Mouse (Mus musculus) spleen, adult 2 months (tissue): Measurements from ENCODE around the gene March10. TPM values are rescaled to one million over a fixed set of nuclear protein-coding genes. Genes with fewer than 3 reads are reported as not detected.

Experiments
- DNase-seq, 2 experiments: peaks; one replicate each; pipeline versions ENCODE4 v3.0.0 to v3.0.0-alpha.2; 2012 to 2021; ENCODE audit warnings: low spot score in 2 of 2, low read depth in 1 of 2
- H3K27ac ChIP-seq: fragments of 200-500 bp; 2 replicates; pipeline ENCODE4 v1.5.1; 2012; ENCODE audit warnings: low read length, inconsistent platforms; ENCODE audit not compliant: insufficient read depth
- H3K27me3 ChIP-seq: fragments of 200-500 bp; 2 replicates; pipeline ENCODE4 v1.6.1; 2012; ENCODE audit warnings: mild to moderate bottlenecking, moderate library complexity, low read length, inconsistent platforms; ENCODE audit not compliant: control insufficient read depth, insufficient read depth
- H3K36me3 ChIP-seq: fragments of 200-500 bp; 2 replicates; pipeline ENCODE4 v1.6.1; 2012; ENCODE audit warnings: mild to moderate bottlenecking, low read length, inconsistent platforms; ENCODE audit not compliant: control insufficient read depth, insufficient read depth
- H3K4me1 ChIP-seq: fragments of 200-500 bp; 2 replicates; pipeline ENCODE4 v1.6.1; 2011; ENCODE audit warnings: inconsistent platforms; ENCODE audit not compliant: control insufficient read depth, insufficient read depth, insufficient read length
- H3K4me3 ChIP-seq: fragments of 200-500 bp; 2 replicates; pipeline ENCODE4 v1.5.1; 2011; ENCODE audit warnings: mild to moderate bottlenecking, inconsistent platforms; ENCODE audit not compliant: insufficient read depth, insufficient read length; ENCODE audit errors: extremely low read depth
- CTCF ChIP-seq: fragments of 200-500 bp; IDR thresholded peaks from 2 replicates; pipeline ENCODE4 v1.5.1; 2011; ENCODE audit warnings: mild to moderate bottlenecking, inconsistent platforms; ENCODE audit not compliant: insufficient read depth, insufficient read length, insufficient replicate concordance; ENCODE audit errors: extremely low read depth
- POLR2A ChIP-seq: fragments of 200-500 bp; IDR thresholded peaks from 2 replicates; pipeline ENCODE4 v1.6.1; 2011; ENCODE audit warnings: low read depth, low read length, inconsistent platforms
- whole genome bisulfite sequencing: fragments of 180-500 bp; shearing (Covaris S2); methylation state at CpG from one replicate; pipeline ENCODE4 v1.1.7; 2018; 5-methylcytosine and 5-hydroxymethylcytosine counted together
- polyA plus RNA-seq: library from polyadenylated mRNA; depleted of rRNA; stranded (reverse); fragments of >200 nt; gene quantifications from 2 replicates; pipeline ENCODE4 v1.2.3, GENCODE M21; 2012

The March10 gene
- polyA plus RNA-seq, 1 experiment: not detected

- no peak overlapping the region for H3K27ac ChIP-seq
- WGBS: 55% methylated on average over 7 of the region's 7 CpGs
- no peak for DNase-seq
- H3K4me1 ChIP-seq: no peaks in the 10 kb centered on the region
- TF ChIP-seq CTCF: no peak
- TF ChIP-seq POLR2A: no peak
- no peaks in the 10 kb centered on the region for H3K36me3 ChIP-seq
- H3K27me3 ChIP-seq: no peaks in the 10 kb centered on the region
- no peak overlapping the region for H3K4me3 ChIP-seq
These were observed 36.6 kb downstream of the March10 start for GRCm38 (mm10) chr11:105419946-105420345.

DNA sequence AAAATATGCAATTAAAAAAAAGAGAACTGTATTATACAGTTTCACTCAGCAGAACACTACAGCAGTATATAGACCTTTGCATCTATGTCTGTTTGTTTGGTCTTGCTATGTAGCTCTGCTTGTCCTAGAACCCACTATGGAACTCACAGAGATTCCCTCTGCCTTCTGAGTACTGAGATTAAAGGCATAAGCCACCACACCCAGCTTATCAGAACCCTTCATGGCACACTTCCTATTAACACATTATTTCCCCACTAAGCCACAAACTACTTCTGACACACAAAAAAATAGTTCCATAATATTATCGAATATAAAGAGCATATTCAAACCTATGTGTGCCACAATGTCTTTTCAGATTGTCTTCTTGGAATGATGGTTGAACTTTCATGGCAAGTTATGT lies 42.5 kb downstream of the March10 start:
- H3K27me3 ChIP-seq: no peaks in the 10 kb centered on the region
- no peak for DNase-seq
- TF ChIP-seq CTCF (no peak), POLR2A (no peak)

DNA sequence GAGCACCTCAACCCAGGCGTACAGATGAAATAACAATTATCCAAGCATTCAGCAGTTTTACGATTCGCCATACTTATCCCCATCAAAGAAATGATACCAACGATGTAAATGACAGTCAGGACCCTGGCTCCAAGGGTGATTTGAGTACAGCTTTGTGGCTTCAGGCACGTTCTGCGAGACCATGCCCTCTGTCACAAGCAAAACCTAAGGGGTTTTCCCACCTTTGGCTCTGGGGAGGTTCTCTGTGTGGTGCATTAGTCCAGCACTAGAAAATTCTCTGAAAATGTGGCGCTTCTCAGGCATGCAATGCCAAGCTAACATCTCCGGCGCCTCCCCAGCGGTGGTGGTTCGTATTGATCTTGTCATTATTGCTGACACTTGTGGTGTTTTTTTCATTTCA lies 47.1 kb downstream of the March10 start:
- no peaks in the 10 kb centered on the region for H3K27me3 ChIP-seq
- H3K36me3 ChIP-seq: no peaks in the 10 kb centered on the region
- no peak for DNase-seq
- TF ChIP-seq CTCF (no peak), POLR2A (no peak)
- no peak overlapping the region for H3K27ac ChIP-seq
- H3K4me3 ChIP-seq: no peak overlapping the region
- 89% methylated on average over 11 of the region's 11 CpGs for WGBS
- H3K4me1 ChIP-seq: no peaks in the 10 kb centered on the region

More for the DNA sequence above, 42.5 kb downstream of the March10 start:
- no peaks in the 10 kb centered on the region for H3K4me1 ChIP-seq
- H3K27ac ChIP-seq: no peak overlapping the region
- WGBS: 12% methylated on average over 1 of the region's 1 CpGs
- no peak overlapping the region for H3K4me3 ChIP-seq
- no peaks in the 10 kb centered on the region for H3K36me3 ChIP-seq

GRCm38 (mm10) chr11:105407846-105408441 lies 48.6 kb downstream of the March10 start:
- WGBS: 80% methylated on average over 6 of the region's 6 CpGs
- TF ChIP-seq POLR2A (no peak), CTCF (no peak)

DNA sequence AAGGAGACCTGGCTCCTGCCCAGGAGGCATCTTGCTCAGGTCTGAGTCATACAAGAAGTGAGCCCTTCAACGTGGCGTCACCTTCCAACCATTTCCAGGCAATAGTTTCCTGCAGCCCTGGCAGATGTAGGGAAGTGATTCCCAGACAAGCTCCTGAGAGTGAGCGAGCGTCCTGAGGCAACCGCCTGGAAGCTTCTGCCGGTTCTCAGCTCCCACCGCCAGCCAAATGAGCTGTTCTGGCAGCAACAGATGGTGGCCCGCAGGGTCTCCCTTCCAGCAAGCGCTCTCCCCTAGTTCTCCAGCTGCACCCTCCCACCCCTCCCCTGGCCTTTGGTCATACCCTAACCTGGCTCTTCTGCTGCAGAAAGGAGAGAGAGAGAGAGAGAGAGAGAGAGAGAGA lies 54.2 kb downstream of the March10 start:
- DNase-seq: no peak
- no peak for TF ChIP-seq POLR2A
- no peak for TF ChIP-seq CTCF
- Histone ChIP-seq H3K27me3 (no peaks in the 10 kb centered on the region), H3K36me3 (no peaks in the 10 kb centered on the region), H3K4me1 (no peaks in the 10 kb centered on the region), H3K27ac (no peak overlapping the region), H3K4me3 (no peak overlapping the region)
- 89% methylated on average over 9 of the region's 9 CpGs for WGBS

More at GRCm38 (mm10) chr11:105407846-105408441, 48.6 kb downstream of the March10 start:
- Histone ChIP-seq H3K4me1 (no peaks in the 10 kb centered on the region), H3K36me3 (no peaks in the 10 kb centered on the region), H3K4me3 (no peak overlapping the region), H3K27me3 (no peaks in the 10 kb centered on the region), H3K27ac (no peak overlapping the region)
- no peak for DNase-seq

DNA sequence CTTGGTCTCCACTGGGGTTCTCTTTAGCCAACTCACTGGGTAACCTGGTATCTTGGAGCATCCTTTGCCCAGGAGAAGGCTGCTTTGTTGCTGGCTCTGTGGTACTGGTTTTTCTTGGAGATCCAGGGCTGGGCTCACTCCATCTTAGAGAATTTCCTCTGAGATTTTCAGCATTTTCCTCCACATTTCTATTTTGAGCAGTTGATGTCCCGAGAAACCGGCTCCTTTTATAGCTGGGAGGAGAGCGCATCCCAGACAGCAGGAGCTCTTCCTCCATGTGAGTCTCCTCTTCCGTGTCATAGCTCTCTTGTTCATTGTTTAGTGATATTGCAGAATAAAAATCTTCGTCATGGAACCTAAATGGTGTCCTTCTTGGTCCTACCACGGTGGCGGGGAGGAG lies 66.2 kb downstream of the March10 start:
- H3K27me3 ChIP-seq: no peaks in the 10 kb centered on the region
- no peaks in the 10 kb centered on the region for H3K4me1 ChIP-seq
- 89% methylated on average over 7 of the region's 7 CpGs for WGBS
- no peaks in the 10 kb centered on the region for H3K36me3 ChIP-seq
- DNase-seq: no peak
- H3K27ac ChIP-seq: no peak overlapping the region
- no peak overlapping the region for H3K4me3 ChIP-seq
- no peak for TF ChIP-seq POLR2A
- TF ChIP-seq CTCF: no peak

DNA sequence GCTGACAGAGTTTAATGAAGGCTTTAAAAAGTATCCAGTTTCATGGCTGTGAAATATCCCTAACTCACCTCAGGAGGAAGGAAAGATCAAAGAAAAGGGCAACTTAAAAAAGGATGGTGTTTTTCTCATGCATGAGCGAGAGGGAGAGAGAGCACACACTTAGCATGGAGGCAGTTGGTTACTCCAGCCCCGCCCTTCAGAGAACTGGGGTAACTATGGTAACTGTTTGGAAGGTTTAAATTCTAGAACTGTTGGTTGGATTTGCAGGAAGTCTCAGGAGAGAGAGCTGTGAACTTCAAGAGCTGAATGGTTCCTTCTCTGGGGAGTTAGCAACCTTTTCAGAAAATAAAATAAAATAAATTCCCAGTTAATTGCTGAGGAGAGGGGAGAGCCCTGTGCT lies 67.9 kb downstream of the March10 start:
- WGBS: 58% methylated on average over 2 of the region's 2 CpGs
- Histone ChIP-seq H3K36me3 (no peaks in the 10 kb centered on the region), H3K27me3 (no peaks in the 10 kb centered on the region), H3K27ac (no peak overlapping the region), H3K4me3 (no peak overlapping the region), H3K4me1 (no peaks in the 10 kb centered on the region)
- no peak for DNase-seq
- TF ChIP-seq POLR2A: no peak
